Mouse (Mus musculus) yolk sac, embryonic 10.5 days (tissue): ENCODE measurements at regions not wholly inside any gene's neighbourhood (a gene's known extent, or its start where the extent isn't known, plus 50 kb on each side); places are given as distances from the start of the nearest gene placed in this dataset.

Source experiments
- DNase-seq: peaks from one replicate; pipeline ENCODE4 v3.0.0-alpha.2; 2017; ENCODE audit warnings: low spot score

DNA sequence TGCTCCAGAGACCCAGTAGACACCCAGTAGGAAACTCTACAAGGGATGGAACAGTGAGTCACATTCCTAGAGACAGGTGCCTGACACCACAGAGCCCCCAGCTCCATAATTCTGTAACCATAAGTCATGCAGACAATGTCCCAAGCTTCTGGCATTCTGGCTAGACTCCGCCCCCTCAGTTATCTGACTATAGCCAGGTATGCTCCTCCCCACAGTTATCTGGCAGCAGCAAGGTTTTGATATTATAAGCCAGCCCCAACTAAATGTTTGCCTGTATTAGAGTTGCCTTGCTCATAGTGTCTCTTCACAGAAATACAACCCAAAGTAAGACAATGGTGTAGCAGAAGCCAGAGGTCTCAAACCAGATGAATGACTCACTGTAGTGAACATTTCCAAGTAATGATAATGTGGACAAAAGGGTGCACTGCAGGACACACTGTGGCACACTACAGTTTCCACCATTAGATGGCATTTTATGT is 121.4 kb upstream of the Otogl start:
- no peak for DNase-seq

DNA sequence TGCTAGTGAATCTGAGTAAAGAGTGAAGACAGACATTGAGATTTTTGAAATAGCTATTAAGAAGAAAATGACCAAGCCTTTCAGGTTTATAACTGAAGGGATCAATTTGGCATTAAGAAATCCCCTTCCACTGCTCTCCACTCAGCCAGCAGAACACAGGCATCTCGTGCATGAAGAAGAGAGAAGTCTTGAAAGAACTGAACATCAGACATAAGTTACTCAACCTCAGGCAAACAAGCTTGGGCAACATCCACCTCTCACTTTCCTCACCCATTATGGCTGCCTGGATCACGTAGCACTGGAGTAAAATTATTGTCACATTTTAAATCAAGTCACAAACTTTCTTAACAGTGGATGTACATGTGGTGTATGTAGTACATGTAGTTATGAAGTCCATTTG is 115.6 kb upstream of the Otogl start:
- DNase-seq = no peak

DNA sequence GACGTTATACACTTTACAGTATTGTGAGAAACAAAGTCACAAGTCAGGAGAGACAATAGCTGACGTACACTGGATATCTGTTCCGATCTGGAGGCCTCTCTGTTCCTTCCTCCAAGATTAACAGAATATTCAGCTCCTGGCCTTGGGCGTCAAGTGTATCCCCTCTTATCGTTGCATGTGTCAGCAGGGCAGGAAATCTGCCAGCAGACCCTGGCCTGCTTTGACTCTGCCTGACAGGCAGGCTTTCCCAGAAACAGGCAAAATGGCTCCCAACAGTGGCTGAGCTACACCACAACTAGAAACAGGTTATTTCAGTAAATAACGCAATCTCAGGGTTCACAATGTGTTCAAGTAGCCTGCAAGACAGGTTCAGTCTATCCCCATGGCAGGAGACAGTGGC is 112.3 kb upstream of the Otogl start:
- no peak for DNase-seq

DNA sequence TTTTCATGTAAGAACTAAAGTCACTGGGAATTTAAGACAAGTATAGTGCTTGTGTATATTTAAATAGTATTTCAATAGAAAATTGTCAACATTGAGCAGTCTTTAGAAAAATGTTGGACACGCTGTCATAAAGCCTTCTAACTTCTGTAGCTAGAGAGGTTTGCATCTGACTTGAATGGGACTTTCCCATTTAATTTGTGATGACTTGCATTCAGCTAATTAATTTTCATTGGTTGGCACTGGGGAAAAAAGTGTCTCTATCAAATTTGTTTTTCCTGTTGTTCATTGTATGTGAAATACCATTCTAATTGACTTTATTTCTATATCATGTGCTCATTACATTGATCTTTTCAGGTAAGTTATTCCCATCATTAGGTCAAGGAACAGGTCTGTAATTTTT is 104.6 kb upstream of the Otogl start:
- DNase-seq = no peak

DNA sequence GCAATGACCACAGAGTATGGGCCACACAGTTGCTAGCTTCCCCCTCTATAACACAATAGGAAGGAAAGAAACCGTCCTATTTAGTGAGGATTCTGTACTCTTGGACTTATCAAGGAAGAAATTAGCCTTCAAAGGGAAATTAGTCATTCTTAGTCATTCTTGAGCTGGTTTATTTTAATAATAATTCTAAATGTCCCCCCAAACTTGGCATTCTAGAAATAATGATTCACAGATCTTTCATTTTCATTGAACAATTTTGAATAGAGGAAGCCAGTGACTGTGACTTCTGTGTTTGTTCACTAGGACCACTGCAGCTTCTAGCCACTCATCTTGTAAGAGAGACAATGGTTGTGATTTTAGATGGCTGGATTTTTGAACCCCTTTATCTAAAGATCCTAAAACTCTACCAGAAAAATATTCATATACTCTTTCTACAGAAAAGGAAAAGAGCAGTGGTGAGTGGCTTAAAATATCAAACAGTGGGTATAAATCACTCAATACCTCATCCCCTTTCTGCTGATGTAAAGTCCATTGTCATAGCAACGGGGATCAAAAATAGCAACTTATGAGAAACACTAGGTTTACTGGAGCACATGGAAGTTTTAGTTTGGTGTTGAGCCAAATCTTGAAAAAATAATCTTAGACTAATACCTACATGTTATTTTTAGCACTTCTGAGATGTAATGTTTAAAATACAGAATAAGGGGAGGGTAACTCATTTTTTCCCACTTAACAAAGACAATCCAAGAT is 83.1 kb upstream of the Otogl start:
- DNase-seq = no peak

DNA sequence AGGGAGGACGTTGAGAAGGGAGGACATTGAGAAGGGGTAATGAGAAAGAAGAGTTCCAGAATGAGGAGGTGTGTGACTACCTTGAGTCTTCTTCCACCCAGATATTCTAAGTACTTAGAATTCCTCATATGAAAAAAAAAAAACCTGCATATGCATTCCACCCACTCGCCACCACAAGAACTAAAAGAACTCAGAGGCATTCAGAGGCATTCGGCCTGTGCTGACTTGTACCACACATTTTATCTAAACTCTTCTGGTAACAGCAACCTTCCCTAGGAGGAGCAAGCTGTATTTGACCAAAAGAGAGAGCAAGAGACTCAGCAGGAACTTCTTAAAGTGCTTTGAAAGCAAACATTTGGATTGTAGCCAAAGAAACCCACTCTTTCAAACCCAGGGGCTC is 80.7 kb upstream of the Otogl start:
- no peak for DNase-seq

DNA sequence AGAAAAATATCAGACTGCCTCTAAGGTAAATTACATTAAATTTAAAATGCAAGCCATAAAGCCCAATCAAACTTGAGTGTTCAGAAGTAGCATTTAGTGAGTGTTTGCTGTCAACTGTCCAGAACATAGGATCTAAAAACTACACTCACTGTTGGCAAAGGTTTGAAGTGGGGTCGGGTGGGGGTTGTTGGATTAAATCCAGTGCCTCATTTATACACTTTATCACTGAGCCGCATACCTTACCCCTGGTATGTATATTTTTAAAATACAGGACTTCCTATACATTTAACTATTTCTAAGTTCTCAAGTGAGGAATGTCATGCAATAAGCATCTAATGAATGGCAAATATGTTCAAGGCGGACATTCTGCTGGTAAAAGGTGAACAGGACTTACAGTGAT is 78.6 kb upstream of the Otogl start:
- DNase-seq = no peak

DNA sequence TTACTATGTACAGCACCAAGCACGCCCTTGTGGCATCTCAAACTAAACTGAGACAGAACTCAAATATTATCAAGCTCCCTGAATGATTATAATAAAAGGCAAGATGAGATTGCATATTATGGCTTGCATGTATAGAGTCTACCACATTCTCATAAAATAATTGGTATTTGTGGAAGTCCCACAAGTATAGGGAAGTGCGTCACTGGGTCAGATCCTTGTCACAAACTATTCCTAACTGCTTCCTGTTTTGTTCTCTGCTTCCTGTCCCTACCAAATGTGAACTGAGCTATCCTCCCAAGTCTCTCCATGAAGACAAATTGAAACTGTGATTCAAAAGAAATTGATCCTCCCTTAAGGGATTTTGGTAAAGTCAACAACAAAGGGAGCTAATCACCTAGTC is 78.0 kb upstream of the Otogl start:
- no peak for DNase-seq

DNA sequence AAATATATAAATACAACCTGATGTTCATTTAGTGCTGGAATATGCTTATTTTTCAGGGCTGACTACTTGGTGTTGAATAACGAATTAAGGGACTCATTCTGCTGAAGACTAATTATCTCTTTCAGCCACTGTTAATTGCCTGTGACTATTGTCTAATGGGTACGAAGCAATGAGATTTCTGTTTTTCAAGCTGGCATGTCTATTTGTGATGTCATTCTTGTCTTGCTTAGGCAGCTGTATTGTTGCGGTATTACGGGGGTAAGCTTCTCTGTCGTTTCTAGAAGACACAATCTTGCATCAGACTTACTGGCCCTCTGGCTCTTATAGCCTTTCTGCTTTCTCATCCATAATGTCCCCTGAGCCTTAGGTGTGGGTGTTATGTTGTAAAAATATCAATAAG is 70.7 kb upstream of the Otogl start:
- DNase-seq = no peak

DNA sequence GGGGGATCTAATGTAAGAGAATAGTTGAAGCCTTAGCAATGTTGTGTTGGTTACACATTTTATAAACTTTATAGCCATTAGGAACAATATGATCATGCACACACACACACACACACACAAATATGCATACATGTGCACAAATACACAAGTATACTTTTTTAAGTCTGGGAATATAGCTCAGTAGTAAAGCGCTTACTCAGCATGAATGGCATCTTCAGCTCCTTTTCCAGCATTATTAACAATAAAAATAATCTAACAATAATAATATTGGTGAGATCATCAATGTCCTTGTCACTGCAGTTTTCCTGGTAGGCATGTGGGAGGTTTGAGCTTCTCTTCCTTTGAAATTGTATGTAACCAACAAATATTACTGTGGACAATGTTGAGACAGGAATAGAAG is 70.1 kb upstream of the Otogl start:
- no peak for DNase-seq

DNA sequence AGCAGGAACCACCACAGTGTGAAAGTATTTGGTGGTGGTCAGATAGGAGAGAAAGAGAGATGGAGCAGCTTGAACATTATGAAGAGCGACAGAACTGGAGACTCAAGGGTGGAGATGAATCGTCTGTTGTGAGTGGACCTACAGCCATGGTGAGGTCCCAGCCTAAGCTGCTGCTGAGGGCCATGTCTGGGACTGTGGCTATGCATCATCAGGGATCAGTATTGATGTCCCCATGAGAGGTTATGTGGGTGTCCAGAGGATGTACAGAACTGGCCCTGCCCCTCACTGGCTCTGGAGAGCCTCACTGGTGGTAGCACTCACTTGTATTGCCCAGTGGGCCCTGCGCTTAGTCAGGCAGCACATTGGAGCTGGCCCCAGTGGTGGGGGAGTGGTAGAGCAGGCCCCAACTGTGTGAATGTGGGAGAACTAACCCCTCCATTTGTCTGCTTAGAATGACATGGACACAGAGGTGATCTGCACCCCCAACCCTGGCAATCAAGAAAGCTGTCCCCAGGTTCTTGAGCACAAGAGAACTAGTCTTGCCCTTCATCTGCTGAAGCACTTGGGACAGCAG is 64.5 kb upstream of the Otogl start:
- no peak for DNase-seq

DNA sequence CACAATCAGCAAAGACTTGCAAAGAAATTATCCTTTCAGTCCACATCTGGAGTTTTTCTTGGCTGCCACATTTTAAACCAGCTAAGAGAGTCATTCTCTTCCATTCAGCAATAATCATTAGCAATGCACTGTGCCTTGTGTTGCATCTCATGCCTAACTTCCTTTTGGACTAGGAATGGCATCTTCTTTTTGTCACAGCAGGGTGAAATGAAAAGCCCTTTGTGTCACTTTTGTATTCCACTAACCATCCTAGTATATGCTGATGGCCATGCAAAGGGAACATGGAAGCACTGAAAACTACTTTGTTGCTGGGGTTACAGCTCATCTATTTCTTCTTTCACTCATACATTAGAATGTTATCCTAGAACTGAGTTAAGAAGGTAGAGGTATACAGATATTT is 59.8 kb upstream of the Otogl start:
- DNase-seq = no peak

DNA sequence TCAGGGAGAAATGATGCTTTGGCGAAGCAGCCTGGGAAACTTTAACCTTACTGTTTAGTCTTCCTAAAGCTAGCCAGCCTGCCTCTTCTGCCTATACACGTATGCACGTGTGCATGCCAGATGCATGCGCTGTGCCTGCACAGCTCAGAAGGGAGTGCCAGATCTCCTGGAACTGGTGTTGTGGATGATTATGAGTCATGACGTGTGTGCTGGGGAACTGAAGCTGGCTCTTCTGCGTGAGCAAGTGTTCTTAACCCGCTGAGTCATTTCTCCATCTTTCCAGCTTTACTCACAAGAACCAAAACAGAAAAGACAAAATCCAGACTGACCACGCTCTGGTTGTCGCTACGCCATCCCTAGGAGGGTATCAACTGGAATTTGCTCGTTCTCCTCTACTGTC is 55.1 kb upstream of the Otogl start:
- DNase-seq = no peak

DNA sequence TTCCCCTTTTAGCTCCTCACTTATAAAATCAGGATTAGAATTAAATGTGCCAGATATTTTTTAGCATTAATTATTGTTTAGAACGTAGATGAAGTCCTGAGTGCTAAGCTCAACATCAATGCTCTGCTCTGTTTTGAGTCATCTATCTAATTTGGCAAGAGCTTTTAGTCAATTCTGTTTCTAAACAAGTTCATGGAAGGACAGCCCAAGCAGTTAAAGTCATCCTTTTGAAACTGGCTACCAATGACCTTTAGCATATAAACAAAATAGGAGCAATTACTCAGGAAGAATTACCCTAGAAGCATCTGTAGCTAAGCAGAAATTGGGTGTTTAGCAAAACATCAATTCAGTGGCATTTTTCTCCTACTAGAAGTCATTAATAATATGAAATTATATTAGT is 52.1 kb upstream of the Otogl start:
- no peak for DNase-seq

DNA sequence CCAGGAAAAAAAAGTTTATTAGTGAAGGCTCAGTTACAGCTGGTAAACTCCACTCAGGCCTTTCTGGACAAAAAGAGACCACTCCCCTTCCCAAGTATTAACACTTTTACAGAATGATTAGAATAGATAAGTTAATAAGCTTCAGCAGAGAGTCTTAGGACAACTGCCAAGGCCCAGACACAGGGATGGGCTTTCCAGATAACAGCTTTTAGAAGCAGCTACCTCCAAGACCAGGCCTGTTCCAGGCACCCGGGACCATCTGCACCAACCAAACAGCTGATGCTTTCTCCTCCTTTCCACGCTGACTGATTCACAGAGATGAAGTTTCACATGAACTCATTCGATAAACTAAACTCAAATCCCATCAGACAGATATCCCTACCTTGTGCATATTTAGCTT is 50.2 kb upstream of the Otogl start:
- DNase-seq = no peak
